Mouse (Mus musculus): ENCODE measurements around the gene Gnb1l.

GRCm38 (mm10) chr16:18518091-18518490 is 19.6 kb downstream of the Gnb1l start:
- TF ChIP-seq USF1 (IDR thresholded peaks at IDR 0.05; ENCODE audit: low read depth) (no peak), CTCF (IDR thresholded peaks at IDR 0.05; ENCODE audit: control insufficient read depth, insufficient read depth, insufficient read length) (peak; percentile 67), MYOD1 (IDR thresholded peaks at IDR 0.05; ENCODE audit: control insufficient read depth, insufficient read length, low read depth) (no peak), MAX (IDR thresholded peaks at IDR 0.05) (no peak), MYOG (IDR thresholded peaks at IDR 0.05; ENCODE audit: control insufficient read depth, extremely low read depth, insufficient read length) (no peak)
